Mouse (Mus musculus) stomach, postnatal 0 days (tissue): ENCODE measurements around the gene Arhgef3. TPM values are rescaled to one million over a fixed set of nuclear protein-coding genes. Genes with fewer than 3 reads are reported as not detected.

Experiments
- ATAC-seq: fragments of 200-750 bp; cut with Nextera tagmentation; 2 replicates; pipeline ENCODE4 v1.8.0; 2017; ENCODE audit not compliant: low FRiP score, low TSS enrichment
- DNase-seq: peaks from one replicate; pipeline ENCODE4 v3.0.0-alpha.2; 2016; ENCODE audit warnings: low spot score
- H3K27ac ChIP-seq: fragments of 300-500 bp; sonication (generic); replicated peaks from 2 replicates; pipeline ENCODE4 v1.5.1; 2014; ENCODE audit warnings: mild to moderate bottlenecking, control low read depth
- H3K27me3 ChIP-seq: fragments of 300-500 bp; sonication (generic); 2 replicates; pipeline ENCODE4 v1.6.1; 2014; ENCODE audit warnings: low read length; ENCODE audit not compliant: control insufficient read depth, insufficient read depth
- H3K36me3 ChIP-seq: fragments of 300-500 bp; sonication (generic); 2 replicates; pipeline ENCODE4 v1.6.1; 2014; ENCODE audit warnings: low read length, mixed read lengths; ENCODE audit not compliant: control insufficient read depth, insufficient read depth
- H3K4me1 ChIP-seq: fragments of 300-500 bp; sonication (generic); replicated peaks from 2 replicates; pipeline ENCODE4 v1.6.1; 2014; ENCODE audit warnings: antibody characterized with exemption; ENCODE audit not compliant: control insufficient read depth, insufficient read depth
- H3K4me2 ChIP-seq: fragments of 300-500 bp; sonication (generic); replicated peaks from 2 replicates; pipeline ENCODE4 v1.6.1; 2014; ENCODE audit warnings: low read depth, mild to moderate bottlenecking, control low read depth, moderate library complexity
- H3K4me3 ChIP-seq: fragments of 300-500 bp; sonication (generic); 2 replicates; pipeline ENCODE4 v1.5.1; 2014; ENCODE audit warnings: low read depth, low read length, control low read depth
- H3K9ac ChIP-seq: fragments of 300-500 bp; sonication (generic); 2 replicates; pipeline ENCODE4 v1.6.1; 2014; ENCODE audit warnings: mild to moderate bottlenecking, low read length, control low read depth, mixed read lengths
- H3K9me3 ChIP-seq: fragments of 300-500 bp; sonication (generic); 2 replicates; pipeline ENCODE4 v1.6.1; 2016; ENCODE audit warnings: low read length; ENCODE audit not compliant: control insufficient read depth
- CTCF ChIP-seq: IDR thresholded peaks from 2 replicates; pipeline ENCODE4 v1.5.1; 2016; ENCODE audit warnings: antibody characterized with exemption, low read depth, mild to moderate bottlenecking, moderate library complexity
- EP300 ChIP-seq: optimal IDR thresholded peaks from 2 replicates; pipeline ENCODE3; 2016; ENCODE audit warnings: antibody characterized with exemption
- WGBS: fragments of 180-500 bp; shearing (Covaris S2); extraction: QIAGEN DNeasy Blood & Tissue Kit; methylation state at CpG from one replicate; pipeline ENCODE4 v1.1.7; 2014; 5-methylcytosine and 5-hydroxymethylcytosine counted together
- polyA plus RNA-seq: library from polyadenylated mRNA; unstranded; fragments of >200 nt; fragmentation: Nextera tagmentation; extraction: Ambion mirVana; gene quantifications from 2 replicates; pipeline ENCODE4 v1.2.1, GENCODE M21; 2015

Gene Arhgef3
- polyA plus RNA-seq, 1 experiment from 2014 or later, result 13.1 TPM

GRCm38 (mm10) chr14:27085471-27085870 lies 29.2 kb upstream of the Arhgef3 start:
- no peak overlapping the region for H3K4me2 ChIP-seq
- H3K9ac ChIP-seq, result no peak overlapping the region
- H3K36me3 ChIP-seq, result no peaks in the 10 kb centered on the region
- H3K27me3 ChIP-seq, result no peaks in the 10 kb centered on the region
- no peak for DNase-seq
- TF ChIP-seq EP300 (no peak), CTCF (no peak)
- no peak overlapping the region for H3K27ac ChIP-seq
- ATAC-seq, result no peak
- 78% methylated on average over 5 of the region's 5 CpGs for WGBS
- H3K4me3 ChIP-seq, result no peak overlapping the region
- no peaks in the 10 kb centered on the region for H3K4me1 ChIP-seq
- H3K9me3 ChIP-seq, result no peaks in the 10 kb centered on the region

GRCm38 (mm10) chr14:27085999-27086398 lies 28.7 kb upstream of the Arhgef3 start:
- Histone ChIP-seq H3K9me3 (no peaks in the 10 kb centered on the region), H3K4me1 (no peaks in the 10 kb centered on the region), H3K4me3 (no peak overlapping the region), H3K27ac (no peak overlapping the region), H3K9ac (no peak overlapping the region), H3K36me3 (no peaks in the 10 kb centered on the region), H3K4me2 (no peak overlapping the region), H3K27me3 (no peaks in the 10 kb centered on the region)
- DNase-seq, result no peak
- ATAC-seq, result no peak
- TF ChIP-seq EP300 (no peak), CTCF (no peak)
- WGBS, result 68% methylated on average over 4 of the region's 4 CpGs

- Histone ChIP-seq H3K36me3 (no peaks in the 10 kb centered on the region), H3K9ac (no peak overlapping the region), H3K27ac (no peak overlapping the region), H3K4me3 (no peak overlapping the region), H3K4me1 (no peaks in the 10 kb centered on the region), H3K4me2 (no peak overlapping the region), H3K9me3 (no peaks in the 10 kb centered on the region), H3K27me3 (no peaks in the 10 kb centered on the region)
- 76% methylated on average over 5 of the region's 5 CpGs for WGBS
- no peak for DNase-seq
- TF ChIP-seq EP300 (no peak), CTCF (no peak)
- ATAC-seq, result no peak
These were observed 20.5 kb upstream of the Arhgef3 start for GRCm38 (mm10) chr14:27094247-27094646.

GRCm38 (mm10) chr14:27096133-27096532 lies 18.6 kb upstream of the Arhgef3 start:
- whole genome bisulfite sequencing, result 75% methylated on average over 9 of the region's 9 CpGs
- Histone ChIP-seq H3K4me2 (no peak overlapping the region), H3K9me3 (no peaks in the 10 kb centered on the region), H3K27ac (no peak overlapping the region), H3K9ac (no peak overlapping the region), H3K27me3 (no peaks in the 10 kb centered on the region), H3K4me3 (no peak overlapping the region), H3K36me3 (peaks cover 6% of the 10 kb centered on the region), H3K4me1 (no peaks in the 10 kb centered on the region)
- no peak; the same call in 1 of the 2 replicates for ATAC-seq
- no peak for TF ChIP-seq EP300
- TF ChIP-seq CTCF, result no peak
- no peak for DNase-seq

- 12% methylated on average over 3 of the region's 3 CpGs for WGBS
- ATAC-seq (peak; percentile 48), DNase-seq (peak; percentile 76)
- Histone ChIP-seq H3K4me3 (no peak overlapping the region), H3K36me3 (peaks cover 6% of the 10 kb centered on the region), H3K9me3 (no peaks in the 10 kb centered on the region), H3K27ac (no peak overlapping the region), H3K27me3 (no peaks in the 10 kb centered on the region), H3K4me2 (no peak overlapping the region), H3K9ac (no peak overlapping the region), H3K4me1 (no peaks in the 10 kb centered on the region)
- TF ChIP-seq EP300 (no peak), CTCF (peak; percentile 96)
These were observed 17.9 kb upstream of the Arhgef3 start for GRCm38 (mm10) chr14:27096779-27097178.

GRCm38 (mm10) chr14:27101735-27102134 lies 13.0 kb upstream of the Arhgef3 start:
- no peak overlapping the region for H3K27ac ChIP-seq
- peaks cover 6% of the 10 kb centered on the region for H3K36me3 ChIP-seq
- H3K4me3 ChIP-seq, result no peak overlapping the region
- H3K9ac ChIP-seq, result no peak overlapping the region
- no peak overlapping the region for H3K4me2 ChIP-seq
- no peaks in the 10 kb centered on the region for H3K27me3 ChIP-seq
- ATAC-seq (peak; percentile 71), DNase-seq (peak; percentile 31)
- no peaks in the 10 kb centered on the region for H3K9me3 ChIP-seq
- 41% methylated on average over 7 of the region's 7 CpGs for WGBS
- H3K4me1 ChIP-seq, result no peaks in the 10 kb centered on the region
- TF ChIP-seq EP300 (no peak), CTCF (no peak)
